ENCODE assay signal across 24 mouse cellular contexts in the genomic region with DNA sequence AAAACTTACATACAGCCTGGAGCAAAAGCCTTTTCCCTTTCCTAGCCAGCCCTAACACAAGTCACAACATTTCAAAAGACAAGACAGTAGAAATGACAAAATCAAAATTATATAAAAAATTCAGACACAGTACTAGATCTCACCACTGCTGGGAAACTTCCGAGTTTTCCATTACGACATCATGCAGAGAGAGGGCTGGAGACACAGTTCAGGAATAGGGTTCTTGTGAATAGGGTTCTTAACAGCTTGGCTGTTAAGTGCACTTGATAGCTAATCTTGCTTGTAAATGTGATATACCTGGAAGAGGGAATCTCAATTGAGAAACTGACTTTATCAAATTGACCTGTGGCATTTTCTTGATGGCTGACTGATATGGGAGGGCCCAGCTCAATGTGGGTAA. TPM values are rescaled to one million over a fixed set of nuclear protein-coding genes. Genes with fewer than 3 reads are reported as not detected.
A peak's percentile ranks its signal among the peaks of the same experiment; 100 is the strongest.
DNase-seq lines count a peak whose midpoint lies in the region; ATAC-seq and TF ChIP-seq lines count a peak whose summit lies in the region.
"Had no signal": no experiment of that assay in that cellular context is flagged by ENCODE, and none has a peak within 500 bp of the region (broad histone marks: within the 10 kb centered on the region; RNA-seq: fewer than 3 reads in every experiment).

No protein-coding gene starts in this region.

- no peak overlapping the region for H3K4me2 ChIP-seq in intestine, embryonic 16.5 days (ENCODE audit: low read depth, low read length)
- no peak overlapping the region for H3K4me2 ChIP-seq in hindbrain, embryonic 13.5 days
- H3K4me2 ChIP-seq in forebrain, embryonic 13.5 days = no peak overlapping the region
- H3K4me2 ChIP-seq: forebrain, embryonic 15.5 days; heart, embryonic 12.5 days; hindbrain, embryonic 15.5 days had no signal

- 61% methylated on average over 2 of the region's 2 CpGs for WGBS in intestine, embryonic 16.5 days
- WGBS in hindbrain, embryonic 13.5 days = 97% methylated on average over 2 of the region's 2 CpGs
- WGBS in forebrain, embryonic 13.5 days = 90% methylated on average over 2 of the region's 2 CpGs

- 0 out of 2 replicates have a peak, but pooled peaks cover 2% of the 10 kb centered on the region for H3K4me1 ChIP-seq in intestine, embryonic 16.5 days (ENCODE audit: control insufficient read depth, insufficient read depth, low read length)
- no peaks in the 10 kb centered on the region for H3K4me1 ChIP-seq in hindbrain, embryonic 13.5 days (replicated peaks)
- no peaks in the 10 kb centered on the region for H3K4me1 ChIP-seq in forebrain, embryonic 13.5 days
- H3K4me1 ChIP-seq: embryonic facial prominence, embryonic 10.5 days; forebrain, embryonic 10.5 days; forebrain, embryonic 15.5 days; hindbrain, embryonic 10.5 days; hindbrain, embryonic 15.5 days had no signal

- no peaks in the 10 kb centered on the region for H3K27me3 ChIP-seq in intestine, embryonic 16.5 days (replicated peaks; ENCODE audit: control insufficient read depth, insufficient read depth, low read length)
- no peaks in the 10 kb centered on the region for H3K27me3 ChIP-seq in hindbrain, embryonic 13.5 days
- H3K27me3 ChIP-seq in forebrain, embryonic 13.5 days = no peaks in the 10 kb centered on the region
- H3K27me3 ChIP-seq: forebrain, embryonic 15.5 days; heart, embryonic 12.5 days; hindbrain, embryonic 15.5 days; Patski had no signal

- DNase-seq in gastrocnemius, adult 2 months = no peak
- no peak for DNase-seq in gastrocnemius, postnatal 4 days (ENCODE audit: low spot score in 2 of 2)
- DNase-seq in lung, postnatal 36 days = peak; percentile 49
- no peak for DNase-seq in lung, postnatal 10 days
- DNase-seq: adrenal gland, adult 2 months; adrenal gland, postnatal 25 days; B cell, adult 2 months; cerebellum, adult 11 months; cerebellum, adult 8-10 months; cerebellum, postnatal 25 days; gastrocnemius, postnatal 10 days; kidney, adult 18-20 months had no signal

- H3K9me3 ChIP-seq in intestine, embryonic 16.5 days (ENCODE audit: control insufficient read depth, low read length) = no peaks in the 10 kb centered on the region
- H3K9me3 ChIP-seq in hindbrain, embryonic 13.5 days = no peaks in the 10 kb centered on the region
- no peaks in the 10 kb centered on the region for H3K9me3 ChIP-seq in forebrain, embryonic 13.5 days (replicated peaks)
- H3K9me3 ChIP-seq: embryonic facial prominence, embryonic 10.5 days; forebrain, embryonic 10.5 days; forebrain, embryonic 15.5 days; heart, embryonic 12.5 days; hindbrain, embryonic 10.5 days; hindbrain, embryonic 15.5 days had no signal

- H3K9ac ChIP-seq in intestine, embryonic 16.5 days (ENCODE audit: low read depth, low read length) = no peak overlapping the region
- H3K9ac ChIP-seq in hindbrain, embryonic 13.5 days = no peak overlapping the region
- no peak overlapping the region for H3K9ac ChIP-seq in forebrain, embryonic 13.5 days
- H3K9ac ChIP-seq: forebrain, embryonic 15.5 days; heart, embryonic 12.5 days; hindbrain, embryonic 15.5 days had no signal

- intact Hi-C loops in gastrocnemius, adult 2 months (cut with DNase I) = no loop called here

- H3K36me3 ChIP-seq in intestine, embryonic 16.5 days (ENCODE audit: control insufficient read depth, insufficient read depth, low read length) = 0 out of 2 replicates have a peak, but pooled peaks cover 2% of the 10 kb centered on the region
- peaks cover 20% of the 10 kb centered on the region for H3K36me3 ChIP-seq in hindbrain, embryonic 13.5 days
- H3K36me3 ChIP-seq in forebrain, embryonic 13.5 days (ENCODE audit: poor library complexity, severe bottlenecking) = 0 out of 2 replicates have a peak, but pooled peaks cover 3% of the 10 kb centered on the region
- H3K36me3 ChIP-seq: hindbrain, embryonic 15.5 days had no signal

- TF ChIP-seq CTCF in gastrocnemius, adult 2 months (IDR thresholded peaks at IDR 0.05) = no peak

- H3K4me3 ChIP-seq in gastrocnemius, adult 2 months = no peak overlapping the region
- no peak overlapping the region for H3K4me3 ChIP-seq in intestine, embryonic 16.5 days (ENCODE audit: low read length)
- no peak overlapping the region for H3K4me3 ChIP-seq in hindbrain, embryonic 13.5 days
- no peak overlapping the region for H3K4me3 ChIP-seq in forebrain, embryonic 13.5 days
- H3K4me3 ChIP-seq: embryonic facial prominence, embryonic 10.5 days; erythroblast, embryonic 14.5 days; forebrain, embryonic 10.5 days; forebrain, embryonic 15.5 days; heart, embryonic 12.5 days; hindbrain, embryonic 10.5 days; hindbrain, embryonic 15.5 days had no signal

- peak; percentile 89 for ATAC-seq in intestine, embryonic 16.5 days
- ATAC-seq in hindbrain, embryonic 13.5 days (ENCODE audit: low FRiP score) = no peak
- no peak for ATAC-seq in forebrain, embryonic 13.5 days
- ATAC-seq: activated CD4-positive, CD25-positive, alpha-beta regulatory T cell, adult 4 months; forebrain, embryonic 15.5 days; Patski had no signal

- peak overlapping the region; percentile 73; the same call in 1 of the 2 replicates for H3K27ac ChIP-seq in gastrocnemius, adult 2 months
- peak overlapping the region; percentile 58 for H3K27ac ChIP-seq in intestine, embryonic 16.5 days (ENCODE audit: low read length)
- no peak overlapping the region for H3K27ac ChIP-seq in hindbrain, embryonic 13.5 days
- no peak overlapping the region for H3K27ac ChIP-seq in forebrain, embryonic 13.5 days
- H3K27ac ChIP-seq: embryonic facial prominence, embryonic 10.5 days; forebrain, embryonic 10.5 days; forebrain, embryonic 15.5 days; hindbrain, embryonic 10.5 days; hindbrain, embryonic 15.5 days had no signal

RNA-seq across cellular contexts. Expression of a gene that starts 14.4 kb away (rescaled TPM):
- total RNA-seq in gastrocnemius, adult 2 months (2021) = 10 to 100 TPM; 11.8 to 12.8 TPM
- total RNA-seq in gastrocnemius, postnatal 4 days (2021) = 1 to 10 TPM; 6.8 to 7.4 TPM
- polyA plus RNA-seq in intestine, embryonic 16.5 days (2015; fragmentation: Nextera tagmentation; extraction: Ambion mirVana) = 10.3 and 10.7 TPM in 2 replicates
- 18.9 and 20.3 TPM in 2 replicates for polyA plus RNA-seq in hindbrain, embryonic 13.5 days (2015; fragmentation: Nextera tagmentation; extraction: Ambion mirVana)
- 12.2 and 13.9 TPM in 2 replicates for polyA plus RNA-seq in forebrain, embryonic 13.5 days (2015; fragmentation: Nextera tagmentation; extraction: Ambion mirVana)

RNA-seq across cellular contexts. Expression of a gene that starts 14.9 kb away (rescaled TPM):
- total RNA-seq in gastrocnemius, adult 2 months (2021) = 10 to 100 TPM; 16.8 to 25.3 TPM
- 10 to 100 TPM; 17.6 to 19.8 TPM for total RNA-seq in gastrocnemius, postnatal 4 days (2021)
- polyA plus RNA-seq in intestine, embryonic 16.5 days (2015; fragmentation: Nextera tagmentation; extraction: Ambion mirVana) = 13.1 and 13.9 TPM in 2 replicates
- polyA plus RNA-seq in hindbrain, embryonic 13.5 days (2015; fragmentation: Nextera tagmentation; extraction: Ambion mirVana) = 17.7 and 18.9 TPM in 2 replicates
- polyA plus RNA-seq in forebrain, embryonic 13.5 days (2015; fragmentation: Nextera tagmentation; extraction: Ambion mirVana) = 16.2 and 18.8 TPM in 2 replicates

Comparison
In these comparisons a context has a peak if more than half of its experiments do, and no peak if none do; other contexts are left out.
1. H3K27ac ChIP-seq: peak in gastrocnemius, adult 2 months (single experiment) and intestine, embryonic 16.5 days (single experiment); none in hindbrain, embryonic 13.5 days (single experiment) and forebrain, embryonic 13.5 days (single experiment).